Mouse (Mus musculus) embryonic fibroblast, embryonic 13.5 days (primary cell): ENCODE results near the gene Stab1.

Experiments used
- CTCF ChIP-seq: IDR thresholded peaks from 2 replicates; pipeline ENCODE4 v1.5.1; 2011; ENCODE audit warnings: mild to moderate bottlenecking, control low read depth, low read length, moderate library complexity, borderline replicate concordance; ENCODE audit not compliant: insufficient read depth
- POLR2A ChIP-seq: IDR thresholded peaks from 2 replicates; pipeline ENCODE4 v1.6.1; 2011; ENCODE audit warnings: low read depth, mild to moderate bottlenecking, control low read depth, low read length, moderate library complexity

DNA sequence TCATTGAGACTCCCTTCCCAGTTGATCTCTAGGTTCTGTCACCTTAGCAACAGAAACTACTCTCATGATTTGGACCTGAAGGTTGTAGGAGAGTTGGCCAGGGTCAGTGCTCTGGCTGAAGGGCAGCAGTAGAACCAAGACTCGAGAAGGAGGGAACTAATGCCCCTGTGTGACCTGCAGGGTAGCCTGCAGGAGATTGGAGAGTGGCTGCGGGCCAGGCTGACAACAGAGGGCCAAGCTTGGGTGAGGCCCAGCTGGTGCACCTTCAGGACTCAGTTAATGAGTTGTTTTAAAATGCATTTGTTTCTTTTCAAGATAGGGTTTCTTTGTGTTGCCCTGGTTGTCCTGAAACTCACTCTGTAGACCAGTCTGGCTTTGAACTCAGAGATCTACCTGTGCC, 3.4 kb downstream of the Stab1 start:
- TF ChIP-seq CTCF, result no peak
- TF ChIP-seq POLR2A, result no peak
